Mouse (Mus musculus): Measurements from ENCODE around the gene Dera. TPM values are rescaled to one million over a fixed set of nuclear protein-coding genes. Genes with fewer than 3 reads are reported as not detected.

Dera gene
- polyA plus RNA-seq, 1 experiment from 2014 or later, result 47.1 TPM

DNA sequence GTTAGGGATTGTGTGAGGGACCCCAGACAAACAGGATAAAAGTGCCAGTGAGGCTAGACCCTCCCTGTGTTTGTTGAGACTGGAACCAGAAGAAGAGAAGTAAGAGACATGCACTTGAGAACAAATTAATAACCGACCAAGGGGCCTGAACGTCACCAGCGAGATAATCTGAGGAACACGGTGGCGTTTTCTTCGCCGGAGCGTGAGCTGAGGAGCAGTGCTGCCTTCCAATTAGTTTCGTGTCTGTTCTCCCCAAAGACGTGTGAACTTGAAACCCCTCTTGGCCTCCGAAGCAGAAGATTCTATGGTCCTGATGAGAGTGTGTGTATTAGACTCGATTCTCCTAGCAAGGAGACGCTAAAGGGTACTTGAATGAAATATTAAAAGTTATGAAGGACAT is 19.8 kb downstream of the Dera start:
- Histone ChIP-seq H3K27me3 (ENCODE audit: control insufficient read depth, insufficient read depth, low read length) (no peaks in the 10 kb centered on the region), H3K4me3 (ENCODE audit: low read depth, low read length) (no peak overlapping the region), H3K27ac (replicated peaks) (no peak overlapping the region), H3K4me1 (replicated peaks; ENCODE audit: control insufficient read depth, insufficient read depth) (no peaks in the 10 kb centered on the region), H3K4me2 (replicated peaks; ENCODE audit: low read depth) (no peak overlapping the region), H3K36me3 (ENCODE audit: control insufficient read depth, insufficient read depth, low read length) (no peaks in the 10 kb centered on the region), H3K9me3 (ENCODE audit: control insufficient read depth, low read length) (no peaks in the 10 kb centered on the region), H3K9ac (ENCODE audit: low read length) (no peak overlapping the region)
- DNase-seq (ENCODE audit: low spot score), result no peak
- TF ChIP-seq CTCF (IDR thresholded peaks at IDR 0.05; ENCODE audit: low read depth) (no peak), EP300 (optimal IDR thresholded peaks at IDR 0.05) (no peak)
- 89% methylated on average over 13 of the region's 13 CpGs for WGBS
- no peak for ATAC-seq (ENCODE audit: low FRiP score, low TSS enrichment)

DNA sequence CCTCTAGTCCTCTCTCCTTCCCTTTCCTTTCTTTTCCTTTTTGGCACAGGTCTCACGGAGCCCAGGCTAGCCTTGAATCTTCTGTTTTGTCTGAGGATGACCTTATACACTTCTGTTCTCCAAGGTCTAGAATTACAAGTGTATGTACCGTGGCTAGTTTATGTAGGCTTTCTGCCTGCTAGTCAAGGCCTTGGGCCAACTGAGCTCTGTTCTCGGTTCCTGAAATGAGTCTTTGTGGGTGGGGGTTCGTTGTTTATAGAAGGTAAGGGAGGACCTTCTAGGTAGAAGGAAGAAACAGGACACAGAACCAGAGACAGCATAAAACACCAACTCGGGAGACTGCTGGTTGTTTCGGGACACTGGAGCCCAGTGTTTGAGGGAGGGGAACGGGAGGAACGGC is 20.8 kb downstream of the Dera start:
- no peak overlapping the region for H3K4me2 ChIP-seq (replicated peaks; ENCODE audit: low read depth)
- no peak overlapping the region for H3K4me3 ChIP-seq (ENCODE audit: low read depth, low read length)
- H3K9me3 ChIP-seq (ENCODE audit: control insufficient read depth, low read length), result no peaks in the 10 kb centered on the region
- no peaks in the 10 kb centered on the region for H3K36me3 ChIP-seq (ENCODE audit: control insufficient read depth, insufficient read depth, low read length)
- DNase-seq (ENCODE audit: low spot score), result no peak
- H3K27me3 ChIP-seq (ENCODE audit: control insufficient read depth, insufficient read depth, low read length), result no peaks in the 10 kb centered on the region
- no peaks in the 10 kb centered on the region for H3K4me1 ChIP-seq (replicated peaks; ENCODE audit: control insufficient read depth, insufficient read depth)
- 84% methylated on average over 8 of the region's 8 CpGs for WGBS
- ATAC-seq (ENCODE audit: low FRiP score, low TSS enrichment), result no peak
- H3K9ac ChIP-seq (ENCODE audit: low read length), result no peak overlapping the region
- TF ChIP-seq EP300 (optimal IDR thresholded peaks at IDR 0.05), result no peak
- TF ChIP-seq CTCF (IDR thresholded peaks at IDR 0.05; ENCODE audit: low read depth), result no peak
- no peak overlapping the region for H3K27ac ChIP-seq (replicated peaks)

DNA sequence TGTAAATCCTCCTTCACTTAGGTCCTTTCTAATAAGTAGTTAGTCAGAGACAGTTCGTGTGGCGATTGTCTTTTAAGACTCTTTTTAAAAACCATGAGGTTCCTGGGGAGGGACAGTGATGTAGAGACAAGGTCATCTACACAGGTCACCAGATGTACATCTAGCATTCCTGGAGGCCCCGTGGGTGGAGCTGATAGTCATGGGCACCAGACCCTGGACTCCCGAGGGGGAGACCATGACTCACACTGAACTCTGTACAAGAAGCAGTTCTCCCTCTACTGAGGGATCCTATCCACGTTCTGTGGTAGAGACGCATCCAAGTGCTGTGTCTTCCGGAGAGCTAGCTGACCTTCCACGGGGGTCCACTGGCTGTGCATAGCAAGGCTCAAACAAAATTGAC is 22.6 kb downstream of the Dera start:
- H3K27me3 ChIP-seq (ENCODE audit: control insufficient read depth, insufficient read depth, low read length), result no peaks in the 10 kb centered on the region
- H3K4me1 ChIP-seq (replicated peaks; ENCODE audit: control insufficient read depth, insufficient read depth), result no peaks in the 10 kb centered on the region
- DNase-seq (ENCODE audit: low spot score), result no peak
- no peak overlapping the region for H3K9ac ChIP-seq (ENCODE audit: low read length)
- no peak overlapping the region for H3K27ac ChIP-seq (replicated peaks)
- 68% methylated on average over 8 of the region's 8 CpGs for WGBS
- TF ChIP-seq EP300 (optimal IDR thresholded peaks at IDR 0.05), result no peak
- TF ChIP-seq CTCF (IDR thresholded peaks at IDR 0.05; ENCODE audit: low read depth), result no peak
- no peaks in the 10 kb centered on the region for H3K36me3 ChIP-seq (ENCODE audit: control insufficient read depth, insufficient read depth, low read length)
- no peak for ATAC-seq (ENCODE audit: low FRiP score, low TSS enrichment)
- no peak overlapping the region for H3K4me2 ChIP-seq (replicated peaks; ENCODE audit: low read depth)
- H3K4me3 ChIP-seq (ENCODE audit: low read depth, low read length), result no peak overlapping the region
- H3K9me3 ChIP-seq (ENCODE audit: control insufficient read depth, low read length), result no peaks in the 10 kb centered on the region

DNA sequence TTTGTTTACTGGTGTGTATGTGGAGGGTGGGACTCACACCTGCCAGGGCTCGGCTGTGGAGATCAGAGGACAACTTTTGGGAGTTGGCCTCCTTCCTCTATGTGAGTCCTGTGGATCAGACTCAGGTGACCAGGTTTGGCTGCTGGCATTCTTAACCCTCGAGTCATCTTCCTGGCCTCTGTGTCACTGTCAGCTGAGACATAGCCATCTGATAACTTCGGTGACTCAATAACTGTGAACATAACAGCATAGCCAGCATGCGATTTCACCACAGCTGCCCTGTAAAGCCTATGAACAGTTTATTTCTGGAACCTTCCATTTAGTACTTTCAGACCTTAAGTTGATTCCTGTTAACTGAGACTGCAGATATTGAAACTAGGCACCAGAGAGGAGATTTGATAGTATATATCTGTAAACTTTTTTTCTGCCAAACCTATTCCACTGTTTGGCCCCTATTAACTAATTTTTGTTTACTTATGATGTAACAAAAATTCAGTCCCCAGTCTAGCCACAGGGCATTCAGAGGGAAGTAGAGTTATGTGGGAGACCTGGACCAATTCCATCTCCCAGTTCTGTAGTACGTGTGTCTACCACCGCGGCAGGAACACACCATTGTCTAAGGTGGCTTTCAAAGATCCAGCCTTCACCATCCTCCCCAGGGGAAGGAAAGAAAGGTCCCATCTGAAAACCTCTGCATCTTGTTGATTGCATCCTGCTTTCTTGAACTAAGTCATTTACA is 29.7 kb downstream of the Dera start:
- H3K9me3 ChIP-seq (ENCODE audit: control insufficient read depth, low read length), result no peaks in the 10 kb centered on the region
- H3K9ac ChIP-seq (ENCODE audit: low read length), result no peak overlapping the region
- no peak overlapping the region for H3K4me2 ChIP-seq (replicated peaks; ENCODE audit: low read depth)
- H3K4me3 ChIP-seq (ENCODE audit: low read depth, low read length), result no peak overlapping the region
- TF ChIP-seq CTCF (IDR thresholded peaks at IDR 0.05; ENCODE audit: low read depth) (no peak), EP300 (optimal IDR thresholded peaks at IDR 0.05) (no peak)
- ATAC-seq (ENCODE audit: low FRiP score, low TSS enrichment), result no peak
- H3K4me1 ChIP-seq (replicated peaks; ENCODE audit: control insufficient read depth, insufficient read depth), result no peaks in the 10 kb centered on the region
- no peak for DNase-seq (ENCODE audit: low spot score)
- no peaks in the 10 kb centered on the region for H3K27me3 ChIP-seq (ENCODE audit: control insufficient read depth, insufficient read depth, low read length)
- H3K36me3 ChIP-seq (ENCODE audit: control insufficient read depth, insufficient read depth, low read length), result no peaks in the 10 kb centered on the region
- 68% methylated on average over 7 of the region's 7 CpGs for WGBS
- H3K27ac ChIP-seq (replicated peaks), result no peak overlapping the region

DNA sequence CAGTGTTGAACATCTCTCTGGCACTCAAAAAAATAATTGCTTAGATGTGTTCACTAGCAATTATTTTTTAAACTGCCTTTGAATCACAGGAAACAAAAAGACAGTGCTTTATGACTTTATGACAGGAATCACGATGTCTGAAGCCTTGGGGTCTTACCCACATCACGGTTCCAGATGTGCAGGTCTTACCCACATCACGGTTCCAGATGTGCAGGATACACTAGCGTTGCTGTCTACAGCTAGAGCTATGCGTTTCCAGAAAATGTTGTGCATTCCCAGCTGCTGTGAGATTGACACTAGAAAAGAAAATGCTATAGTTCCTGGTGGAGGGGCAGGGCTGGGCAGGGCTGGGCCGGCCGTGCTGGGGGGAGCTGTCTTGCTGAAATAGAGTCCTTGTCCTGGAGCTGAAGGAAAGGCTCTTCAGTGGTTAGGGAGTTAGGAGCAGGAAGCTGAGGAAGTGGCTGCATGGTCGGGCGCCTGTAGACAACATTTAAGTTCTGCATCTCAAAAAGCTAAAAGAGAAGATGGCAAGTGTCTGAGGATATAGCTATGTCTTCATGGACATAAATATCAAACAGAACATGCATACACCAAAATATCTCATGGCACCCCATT is 34.7 kb downstream of the Dera start:
- H3K4me1 ChIP-seq (replicated peaks; ENCODE audit: control insufficient read depth, insufficient read depth), result no peaks in the 10 kb centered on the region
- ATAC-seq (ENCODE audit: low FRiP score, low TSS enrichment), result no peak
- H3K9ac ChIP-seq (ENCODE audit: low read length), result no peak overlapping the region
- H3K4me2 ChIP-seq (replicated peaks; ENCODE audit: low read depth), result no peak overlapping the region
- H3K36me3 ChIP-seq (ENCODE audit: control insufficient read depth, insufficient read depth, low read length), result no peaks in the 10 kb centered on the region
- no peak overlapping the region for H3K4me3 ChIP-seq (ENCODE audit: low read depth, low read length)
- no peak overlapping the region for H3K27ac ChIP-seq (replicated peaks)
- DNase-seq (ENCODE audit: low spot score), result no peak
- TF ChIP-seq CTCF (IDR thresholded peaks at IDR 0.05; ENCODE audit: low read depth) (no peak), EP300 (optimal IDR thresholded peaks at IDR 0.05) (no peak)
- no peaks in the 10 kb centered on the region for H3K27me3 ChIP-seq (ENCODE audit: control insufficient read depth, insufficient read depth, low read length)
- WGBS, result 69% methylated on average over 9 of the region's 9 CpGs
- H3K9me3 ChIP-seq (ENCODE audit: control insufficient read depth, low read length), result no peaks in the 10 kb centered on the region

DNA sequence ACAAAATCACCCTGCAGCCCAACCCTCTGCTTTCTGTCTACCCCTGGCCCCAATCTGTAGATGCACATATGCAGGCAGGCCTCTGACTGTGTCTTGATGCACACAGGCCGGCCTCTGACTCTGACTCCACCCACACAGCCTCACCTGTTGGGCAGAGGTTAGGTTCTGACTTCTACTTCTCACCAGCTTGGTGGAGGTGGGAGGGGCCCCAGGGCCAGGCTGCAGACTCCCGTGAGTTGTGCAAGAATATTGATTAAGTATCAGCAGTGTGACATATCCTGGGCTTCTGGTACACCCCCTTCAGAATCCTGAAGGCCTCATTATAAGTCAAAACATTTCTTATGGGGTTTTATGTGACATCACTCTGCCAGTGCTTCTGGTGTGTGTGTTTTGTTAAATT is 35.3 kb downstream of the Dera start:
- WGBS, result 61% methylated on average over 2 of the region's 2 CpGs

More for the DNA sequence above, 35.3 kb downstream of the Dera start:
- TF ChIP-seq CTCF (IDR thresholded peaks at IDR 0.05; ENCODE audit: low read depth) (no peak), EP300 (optimal IDR thresholded peaks at IDR 0.05) (no peak)
- H3K9me3 ChIP-seq (ENCODE audit: control insufficient read depth, low read length), result no peaks in the 10 kb centered on the region
- H3K4me2 ChIP-seq (replicated peaks; ENCODE audit: low read depth), result no peak overlapping the region
- H3K4me1 ChIP-seq (replicated peaks; ENCODE audit: control insufficient read depth, insufficient read depth), result no peaks in the 10 kb centered on the region
- H3K9ac ChIP-seq (ENCODE audit: low read length), result no peak overlapping the region
- H3K4me3 ChIP-seq (ENCODE audit: low read depth, low read length), result no peak overlapping the region
- H3K27me3 ChIP-seq (ENCODE audit: control insufficient read depth, insufficient read depth, low read length), result no peaks in the 10 kb centered on the region
- H3K27ac ChIP-seq (replicated peaks), result no peak overlapping the region
- DNase-seq (ENCODE audit: low spot score) (peak; percentile 21), ATAC-seq (ENCODE audit: low FRiP score, low TSS enrichment) (0 out of 2 replicates have a peak, but pooled peaks have one; percentile 40)
- no peaks in the 10 kb centered on the region for H3K36me3 ChIP-seq (ENCODE audit: control insufficient read depth, insufficient read depth, low read length)
